Mouse (Mus musculus) forebrain, embryonic 12.5 days (tissue): ENCODE data around the gene Slc25a19. TPM values are rescaled to one million over a fixed set of nuclear protein-coding genes. Genes with fewer than 3 reads are reported as not detected.

Source experiments
- ATAC-seq: fragments of 200-750 bp; cut with Nextera tagmentation; 2 replicates; pipeline ENCODE4 v1.8.0; 2017; ENCODE audit warnings: moderate TSS enrichment; ENCODE audit not compliant: low FRiP score
- H3K27ac ChIP-seq: fragments of 300-500 bp; sonication (generic); 2 replicates; pipeline ENCODE4 v1.5.1; 2016; ENCODE audit warnings: mild to moderate bottlenecking
- H3K27me3 ChIP-seq: fragments of 300-500 bp; sonication (generic); 2 replicates; pipeline ENCODE4 v1.6.1; 2016; ENCODE audit warnings: mild to moderate bottlenecking
- H3K36me3 ChIP-seq: fragments of 300-500 bp; sonication (generic); replicated peaks from 2 replicates; pipeline ENCODE4 v1.6.1; 2016; ENCODE audit warnings: mild to moderate bottlenecking
- H3K4me1 ChIP-seq: fragments of 300-500 bp; sonication (generic); 2 replicates; pipeline ENCODE4 v1.6.1; 2016
- H3K4me2 ChIP-seq: fragments of 300-500 bp; sonication (generic); 2 replicates; pipeline ENCODE4 v1.6.1; 2016; ENCODE audit warnings: mild to moderate bottlenecking, moderate library complexity
- H3K4me3 ChIP-seq: fragments of 300-500 bp; sonication (generic); replicated peaks from 2 replicates; pipeline ENCODE4 v1.5.1; 2016; ENCODE audit warnings: mild to moderate bottlenecking
- H3K9ac ChIP-seq: fragments of 300-500 bp; sonication (generic); 2 replicates; pipeline ENCODE4 v1.6.1; 2016; ENCODE audit warnings: mild to moderate bottlenecking
- H3K9me3 ChIP-seq: fragments of 300-500 bp; sonication (generic); 2 replicates; pipeline ENCODE4 v1.6.1; 2016
- WGBS: fragments of 180-500 bp; shearing (Covaris S2); methylation state at CpG from one replicate; pipeline ENCODE4 v1.1.7; 2016; 5-methylcytosine and 5-hydroxymethylcytosine counted together
- polyA plus RNA-seq: library from polyadenylated mRNA; unstranded; fragments of >200 nt; fragmentation: Nextera tagmentation; extraction: Ambion mirVana; gene quantifications from 2 replicates; pipeline ENCODE4 v1.2.1, GENCODE M21; 2016

Gene Slc25a19
- polyA plus RNA-seq, 1 experiment from 2014 or later, result 28.4 TPM

GRCm38 (mm10) chr11:115613138-115613945 is 14.8 kb downstream of the Slc25a19 start:
- Histone ChIP-seq H3K27me3 (peaks cover 5% of the 10 kb centered on the region; the same call in 1 of the 2 replicates), H3K9me3 (no peaks in the 10 kb centered on the region), H3K4me3 (peak overlapping the region; percentile 60), H3K9ac (peak overlapping the region; percentile 69), H3K36me3 (peaks cover 32% of the 10 kb centered on the region), H3K4me1 (peaks cover 21% of the 10 kb centered on the region), H3K4me2 (peak overlapping the region; percentile 87), H3K27ac (peak overlapping the region; percentile 86)
- WGBS, result 2% methylated on average over 16 of the region's 16 CpGs
- no peak; the same call in 1 of the 2 replicates for ATAC-seq

GRCm38 (mm10) chr11:115612410-115613137 is 15.5 kb downstream of the Slc25a19 start, which contains the start of gene Mif4gd:
Mif4gd (minus strand) TSS chr11:115612969.
- ATAC-seq, result peak; percentile 86
- peaks cover 5% of the 10 kb centered on the region; the same call in 1 of the 2 replicates for H3K27me3 ChIP-seq
- peaks cover 21% of the 10 kb centered on the region for H3K4me1 ChIP-seq
- peaks cover 39% of the 10 kb centered on the region for H3K36me3 ChIP-seq
- peak within 1 kb of the TSS; percentile 60 for H3K4me3 ChIP-seq
- WGBS, result under 1% methylated on average over 80 of the region's 80 CpGs
- H3K4me2 ChIP-seq, result peak within 1 kb of the TSS; percentile 87
- H3K9ac ChIP-seq, result peak within 1 kb of the TSS; percentile 69
- H3K27ac ChIP-seq, result peak within 1 kb of the TSS; percentile 86
- H3K9me3 ChIP-seq, result no peaks in the 10 kb centered on the region

DNA sequence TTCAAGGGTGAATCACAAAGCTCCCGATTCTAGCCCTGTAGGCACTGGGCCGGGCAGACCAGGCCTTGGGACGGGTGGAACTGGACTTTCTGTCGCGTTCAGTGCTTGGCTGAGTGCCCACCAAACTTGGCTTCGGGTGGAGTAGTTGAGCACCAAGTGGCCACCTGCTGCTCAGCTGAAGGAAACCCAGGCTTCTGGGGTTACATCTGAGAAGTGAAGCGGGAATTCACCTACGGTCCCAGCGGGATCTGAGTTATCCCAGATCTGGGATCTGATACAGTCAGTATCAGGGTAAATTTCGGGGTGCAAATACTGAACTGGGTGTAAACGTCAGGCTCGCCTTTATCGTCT is 16.1 kb downstream of the Slc25a19 start:
- peak overlapping the region; percentile 60 for H3K4me3 ChIP-seq
- H3K27ac ChIP-seq, result peak overlapping the region; percentile 80
- H3K36me3 ChIP-seq, result peaks cover 44% of the 10 kb centered on the region
- peak overlapping the region; percentile 69 for H3K9ac ChIP-seq
- peaks cover 21% of the 10 kb centered on the region for H3K4me1 ChIP-seq
- peaks cover 5% of the 10 kb centered on the region; the same call in 1 of the 2 replicates for H3K27me3 ChIP-seq
- WGBS, result under 1% methylated on average over 13 of the region's 13 CpGs
- peak; percentile 45; the same call in 1 of the 2 replicates for ATAC-seq
- no peaks in the 10 kb centered on the region for H3K9me3 ChIP-seq
- H3K4me2 ChIP-seq, result peak overlapping the region; percentile 87

- Histone ChIP-seq H3K9ac (no peak overlapping the region), H3K36me3 (peaks cover 49% of the 10 kb centered on the region), H3K4me2 (peak overlapping the region; percentile 87; the same call in 1 of the 2 replicates), H3K4me1 (peaks cover 21% of the 10 kb centered on the region), H3K9me3 (no peaks in the 10 kb centered on the region), H3K27ac (no peak overlapping the region), H3K27me3 (peaks cover 5% of the 10 kb centered on the region; the same call in 1 of the 2 replicates), H3K4me3 (no peak overlapping the region)
- 78% methylated on average over 6 of the region's 6 CpGs for WGBS
- no peak for ATAC-seq
These were observed 16.9 kb downstream of the Slc25a19 start for GRCm38 (mm10) chr11:115611173-115611572.

DNA sequence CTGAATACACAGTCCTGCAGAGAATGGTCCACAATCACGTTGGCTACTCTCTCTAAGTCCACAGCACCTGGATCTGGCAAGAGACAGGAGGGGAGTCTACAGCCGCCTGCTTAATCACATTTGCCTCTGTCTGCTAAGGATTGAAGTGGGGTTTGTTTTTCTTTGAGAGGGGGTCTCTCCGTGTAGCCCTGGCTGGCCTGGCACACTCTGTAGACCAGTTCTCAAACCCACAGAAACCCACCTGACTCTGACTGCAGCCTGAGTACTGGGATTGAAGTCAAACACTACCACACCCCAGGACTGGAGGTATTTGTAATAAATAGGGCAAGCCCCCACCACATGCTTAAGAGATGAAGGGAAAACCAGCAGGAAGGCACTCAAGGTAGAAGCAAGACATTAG is 18.5 kb downstream of the Slc25a19 start:
- peaks cover 5% of the 10 kb centered on the region; the same call in 1 of the 2 replicates for H3K27me3 ChIP-seq
- H3K36me3 ChIP-seq, result peaks cover 48% of the 10 kb centered on the region
- no peak overlapping the region for H3K9ac ChIP-seq
- no peak overlapping the region for H3K4me2 ChIP-seq
- peaks cover 34% of the 10 kb centered on the region for H3K4me1 ChIP-seq
- no peak overlapping the region for H3K4me3 ChIP-seq
- WGBS, result 77% methylated on average over 3 of the region's 3 CpGs
- ATAC-seq, result no peak
- no peak overlapping the region for H3K27ac ChIP-seq
- H3K9me3 ChIP-seq, result no peaks in the 10 kb centered on the region

DNA sequence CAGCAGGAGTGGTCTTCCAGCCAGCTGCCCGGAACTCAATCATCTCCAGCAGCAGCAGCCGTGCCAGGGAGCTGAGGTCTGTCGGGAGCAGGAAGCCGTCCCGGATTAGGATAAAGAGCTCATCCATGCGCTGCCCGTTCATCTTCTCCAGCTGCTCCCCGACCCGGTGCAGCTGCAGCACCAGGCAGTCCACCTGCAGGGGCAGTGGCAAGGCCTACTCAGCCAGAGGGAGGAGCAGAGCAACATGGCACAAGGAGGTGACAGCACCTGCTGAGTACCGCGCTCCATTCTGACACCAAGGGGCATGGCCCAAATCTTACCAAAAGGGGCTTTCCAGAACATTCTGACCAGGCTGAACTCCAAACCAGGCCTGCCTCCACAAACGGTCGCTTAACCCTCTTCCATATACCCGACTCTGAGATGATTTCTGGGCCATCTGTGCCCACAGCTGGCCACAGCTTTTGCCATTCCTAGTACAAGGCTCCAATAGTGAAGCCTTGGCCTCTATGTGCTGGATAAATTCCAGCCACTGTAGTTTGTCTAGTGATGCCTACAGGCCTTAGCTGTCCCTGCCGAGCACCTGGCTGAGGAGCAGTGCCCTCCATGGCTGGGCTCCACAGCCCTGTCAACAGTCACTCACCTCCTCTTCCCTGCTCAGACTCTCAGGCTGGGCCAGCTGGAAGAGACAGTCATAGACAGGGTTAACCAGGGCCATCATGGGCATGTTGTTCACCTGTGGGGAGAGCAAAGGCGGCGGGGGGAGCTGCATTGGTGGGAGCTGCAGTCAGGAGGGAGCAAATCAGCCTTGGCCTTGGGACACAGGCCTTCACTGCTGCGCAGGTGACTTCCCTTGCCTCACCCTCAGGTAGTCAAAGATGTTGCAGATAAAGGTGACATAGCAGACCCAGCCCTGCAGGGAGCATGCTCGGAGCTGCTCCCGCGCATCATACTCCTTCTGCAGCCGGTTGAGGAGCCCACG is 19.4 kb downstream of the Slc25a19 start:
- H3K9ac ChIP-seq, result no peak overlapping the region
- H3K4me3 ChIP-seq, result no peak overlapping the region
- no peaks in the 10 kb centered on the region for H3K27me3 ChIP-seq
- no peaks in the 10 kb centered on the region for H3K9me3 ChIP-seq
- no peak overlapping the region for H3K4me2 ChIP-seq
- ATAC-seq, result no peak
- 85% methylated on average over 22 of the region's 23 CpGs for WGBS
- peaks cover 46% of the 10 kb centered on the region for H3K36me3 ChIP-seq
- no peak overlapping the region for H3K27ac ChIP-seq
- H3K4me1 ChIP-seq, result peaks cover 36% of the 10 kb centered on the region

DNA sequence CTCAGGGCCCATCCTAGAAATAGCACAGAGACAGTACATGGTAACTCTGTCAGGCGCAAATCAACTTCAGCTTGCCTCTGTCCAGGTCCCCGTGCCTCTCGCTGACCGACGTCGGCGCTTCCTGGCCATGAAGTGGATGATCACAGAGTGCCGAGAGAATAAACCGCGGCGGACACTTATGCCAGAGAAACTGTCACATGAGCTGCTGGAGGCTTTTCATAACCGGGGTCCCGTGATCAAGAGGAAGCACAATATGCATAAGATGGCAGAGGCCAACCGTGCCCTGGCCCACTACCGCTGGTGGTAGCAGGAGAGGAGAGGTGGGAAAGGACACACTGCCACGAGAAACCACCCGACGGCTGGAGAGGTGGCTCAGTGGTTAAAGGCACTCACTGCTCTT is 21.4 kb downstream of the Slc25a19 start:
- Histone ChIP-seq H3K9ac (no peak overlapping the region), H3K27me3 (no peaks in the 10 kb centered on the region), H3K4me3 (no peak overlapping the region), H3K27ac (no peak overlapping the region), H3K4me1 (peaks cover 34% of the 10 kb centered on the region), H3K4me2 (no peak overlapping the region), H3K36me3 (peaks cover 46% of the 10 kb centered on the region), H3K9me3 (no peaks in the 10 kb centered on the region)
- ATAC-seq, result no peak
- WGBS, result 91% methylated on average over 18 of the region's 18 CpGs

GRCm38 (mm10) chr11:115604304-115604696 is 23.8 kb downstream of the Slc25a19 start:
- H3K4me2 ChIP-seq, result peak overlapping the region; percentile 73
- peaks cover 31% of the 10 kb centered on the region for H3K4me1 ChIP-seq
- H3K36me3 ChIP-seq, result peaks cover 44% of the 10 kb centered on the region
- H3K9me3 ChIP-seq, result no peaks in the 10 kb centered on the region
- H3K4me3 ChIP-seq, result peak overlapping the region; percentile 99
- ATAC-seq, result peak; percentile 22; the same call in 1 of the 2 replicates
- no peaks in the 10 kb centered on the region for H3K27me3 ChIP-seq
- peak overlapping the region; percentile 85 for H3K27ac ChIP-seq
- peak overlapping the region; percentile 98 for H3K9ac ChIP-seq
- WGBS, result under 1% methylated on average over 26 of the region's 26 CpGs

GRCm38 (mm10) chr11:115603476-115604303 is 24.4 kb downstream of the Slc25a19 start, which contains the start of the genes Mrps7 and Gga3:
Mrps7 (plus strand) TSS chr11:115603925.
Gga3 (minus strand) TSS chr11:115604051.
- peak within 1 kb of the TSS; percentile 99 for H3K4me3 ChIP-seq
- no peaks in the 10 kb centered on the region for H3K27me3 ChIP-seq
- H3K9me3 ChIP-seq, result no peaks in the 10 kb centered on the region
- ATAC-seq, result peak; percentile 98
- peak within 1 kb of the TSS; percentile 73 for H3K4me2 ChIP-seq
- H3K36me3 ChIP-seq, result peaks cover 38% of the 10 kb centered on the region
- peaks cover 31% of the 10 kb centered on the region for H3K4me1 ChIP-seq
- peak within 1 kb of the TSS; percentile 98 for H3K9ac ChIP-seq
- WGBS, result under 1% methylated on average over 84 of the region's 93 CpGs
- peak within 1 kb of the TSS; percentile 85 for H3K27ac ChIP-seq

DNA sequence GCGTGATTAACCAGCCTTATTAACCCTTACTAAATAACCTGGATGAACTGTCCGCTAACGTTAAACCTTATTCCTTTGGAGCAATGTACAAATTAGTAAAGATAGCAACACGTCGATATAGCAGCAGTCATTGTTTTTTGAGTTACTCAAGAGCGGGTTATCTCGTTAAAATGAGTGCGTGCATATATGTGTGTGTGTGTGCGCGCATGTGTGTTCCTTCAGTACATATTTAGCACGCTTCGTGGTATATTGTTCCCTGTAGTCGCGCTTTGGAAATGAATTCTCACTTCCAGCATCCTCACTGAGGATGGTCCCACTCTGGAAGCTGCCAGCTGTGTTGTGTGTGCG is 25.0 kb downstream of the Slc25a19 start:
- ATAC-seq, result no peak
- Histone ChIP-seq H3K9me3 (no peaks in the 10 kb centered on the region), H3K27ac (peak overlapping the region; percentile 85), H3K9ac (peak overlapping the region; percentile 98), H3K4me1 (peaks cover 31% of the 10 kb centered on the region), H3K4me2 (peak overlapping the region; percentile 73), H3K36me3 (peaks cover 32% of the 10 kb centered on the region), H3K27me3 (no peaks in the 10 kb centered on the region), H3K4me3 (peak overlapping the region; percentile 99)
- WGBS, result 7% methylated on average over 15 of the region's 15 CpGs

- peaks cover 23% of the 10 kb centered on the region for H3K36me3 ChIP-seq
- WGBS, result 97% methylated on average over 4 of the region's 4 CpGs
- no peak overlapping the region for H3K4me2 ChIP-seq
- no peak for ATAC-seq
- H3K4me1 ChIP-seq, result peaks cover 31% of the 10 kb centered on the region
- H3K9me3 ChIP-seq, result no peaks in the 10 kb centered on the region
- no peak overlapping the region for H3K27ac ChIP-seq
- H3K9ac ChIP-seq, result no peak overlapping the region
- no peak overlapping the region for H3K4me3 ChIP-seq
- H3K27me3 ChIP-seq, result no peaks in the 10 kb centered on the region
These were observed 26.9 kb downstream of the Slc25a19 start for GRCm38 (mm10) chr11:115601174-115601573.
